Mouse (Mus musculus): ENCODE results near the gene Fabp1. TPM values are rescaled to one million over a fixed set of nuclear protein-coding genes. Genes with fewer than 3 reads are reported as not detected.

Fabp1 gene
- polyA plus RNA-seq, 1 experiment: not detected

Other genes with a start within 250 kb of the Fabp1 start
- gene Foxi3, start 243.3 kb upstream of the Fabp1 start, polyA plus RNA-seq (2012; rRNA removed): not detected in 2 replicates
- 5.2 and 5.8 TPM in 2 replicates for gene Thnsl2, start 55.4 kb upstream of the Fabp1 start, polyA plus RNA-seq (2012; rRNA removed)
- gene Krcc1, start 71.8 kb downstream of the Fabp1 start, polyA plus RNA-seq (2012; rRNA removed): 17.7 and 19.8 TPM in 2 replicates
- gene Smyd1, start 122.4 kb downstream of the Fabp1 start, polyA plus RNA-seq (2012; rRNA removed): 1.3 and 2.1 TPM in 2 replicates
- gene Cd8b1, start 123.0 kb downstream of the Fabp1 start, polyA plus RNA-seq (2012; rRNA removed): not detected in 2 replicates
- 0.02 TPM in 1 of 2 replicates, not detected in the other for gene Cd8a, start 173.6 kb downstream of the Fabp1 start, polyA plus RNA-seq (2012; rRNA removed)
- 67.5 and 67.8 TPM in 2 replicates for gene Rmnd5a, start 240.8 kb downstream of the Fabp1 start, polyA plus RNA-seq (2012; rRNA removed)